Mouse (Mus musculus) MEL (cell line): ENCODE measurements around the gene Il16.

Experiments
- CTCF ChIP-seq, 3 experiments: IDR thresholded peaks in 2 of 3; conservative IDR thresholded peaks in 1 of 3; 2 replicates each; pipeline ENCODE4 v1.5.1; 2011 to 2012; ENCODE audit warnings: low read length in 3 of 3, low read depth in 2 of 3, mild to moderate bottlenecking in 2 of 3, improper control_type of control experiment in 1 of 3, inconsistent platforms in 1 of 3, mixed read lengths in 1 of 3, moderate library complexity in 1 of 3; ENCODE audit not compliant: control insufficient read depth in 1 of 3, insufficient read depth in 1 of 3, poor library complexity in 1 of 3, severe bottlenecking in 1 of 3
- ELF1 ChIP-seq: IDR thresholded peaks from 2 replicates; pipeline ENCODE4 v1.6.1; 2014; ENCODE audit warnings: low read depth, mild to moderate bottlenecking, inconsistent platforms, low read length, improper control_type of control experiment, moderate library complexity
- EP300 ChIP-seq, 2 experiments: IDR thresholded peaks; 2 replicates each; pipeline ENCODE4 v1.6.1; 2011; ENCODE audit warnings: improper control_type of control experiment in 2 of 2, low read length in 2 of 2, low read depth in 1 of 2, mild to moderate bottlenecking in 1 of 2
- MAX ChIP-seq: IDR thresholded peaks from 2 replicates; pipeline ENCODE4 v1.6.1; 2011; ENCODE audit warnings: low read length, improper control_type of control experiment
- POLR2A ChIP-seq, 2 experiments: IDR thresholded peaks; 2 replicates each; pipeline ENCODE4 v1.6.1; 2011 to 2012; ENCODE audit warnings: low read length in 2 of 2, mild to moderate bottlenecking in 2 of 2, control low read depth in 1 of 2, improper control_type of control experiment in 1 of 2, low read depth in 1 of 2, moderate library complexity in 1 of 2; ENCODE audit not compliant: control insufficient read depth in 1 of 2, insufficient read depth in 1 of 2, poor library complexity in 1 of 2
- TAL1 ChIP-seq: IDR thresholded peaks from 2 replicates; pipeline ENCODE4 v1.6.1; 2012; ENCODE audit warnings: mild to moderate bottlenecking, inconsistent platforms, low read length, moderate library complexity, mixed read lengths

DNA sequence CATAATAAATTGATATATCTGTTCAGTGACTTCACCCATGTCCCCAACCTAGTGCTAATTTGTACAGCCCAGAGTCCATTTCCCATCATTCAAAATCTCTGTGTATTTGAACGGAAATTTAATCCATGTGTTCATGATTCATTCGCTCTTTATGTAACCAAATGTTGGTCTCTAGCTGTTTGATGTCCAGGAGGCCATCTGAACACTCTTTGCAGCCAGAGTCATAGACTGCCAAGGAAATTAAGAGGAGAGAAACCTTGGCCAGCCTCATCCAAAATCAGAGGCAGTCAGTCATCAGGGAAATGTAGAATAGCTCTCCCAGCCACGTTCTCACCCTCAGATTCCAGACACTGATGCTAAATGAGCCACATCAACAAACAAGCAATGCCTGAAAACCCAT lies 18.1 kb upstream of the Il16 start:
- TF ChIP-seq MAX (no peak), TAL1 (no peak), ELF1 (no peak), CTCF (IDR thresholded peaks at IDR 0.05 in 2 of 3, conservative IDR thresholded peaks at IDR 0.05 in 1 of 3; ENCODE audit: control insufficient read depth in 1 of 3, insufficient read depth in 1 of 3, low read depth in 2 of 3, low read length in 3 of 3, poor library complexity in 1 of 3, severe bottlenecking in 1 of 3) (no peak), POLR2A (IDR thresholded peaks at IDR 0.05; ENCODE audit: control insufficient read depth in 1 of 2, insufficient read depth in 1 of 2, low read depth in 1 of 2, low read length in 2 of 2, poor library complexity in 1 of 2) (no peak), EP300 (IDR thresholded peaks at IDR 0.05; ENCODE audit: low read depth in 1 of 2, low read length in 2 of 2) (no peak)
